Mouse (Mus musculus): ENCODE data around the gene Bicdl1. TPM values are rescaled to one million over a fixed set of nuclear protein-coding genes. Genes with fewer than 3 reads are reported as not detected.

Bicdl1 gene
- total RNA-seq, 2 experiments from 2014 or later, result 6.7 to 8.9 TPM

DNA sequence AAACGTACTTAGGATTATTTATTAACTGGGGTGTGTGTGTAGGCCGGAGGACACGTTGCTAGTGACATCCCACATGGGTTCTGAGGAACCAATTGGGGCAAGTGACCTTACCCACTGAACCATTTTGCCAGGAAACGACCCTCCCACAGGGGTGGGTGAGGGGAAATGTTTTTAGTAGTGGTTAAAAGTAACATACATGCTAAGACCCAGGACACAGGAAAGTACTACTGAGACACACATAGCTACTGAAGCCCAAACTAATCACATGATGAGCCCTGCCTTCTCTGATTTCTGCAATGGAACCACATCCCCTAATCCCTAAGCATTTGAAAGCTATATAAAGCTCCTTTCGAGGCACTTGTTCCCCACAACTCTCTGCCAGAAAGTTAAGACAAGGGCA is 1.1 kb downstream of the Bicdl1 start:
- DNase-seq, result no peak
- intact Hi-C loops (cut with DNase I), result loop anchor here (5.0 kb wide), 1 partner anchor 73 kb away; no protein-coding TSS in a partner anchor

DNA sequence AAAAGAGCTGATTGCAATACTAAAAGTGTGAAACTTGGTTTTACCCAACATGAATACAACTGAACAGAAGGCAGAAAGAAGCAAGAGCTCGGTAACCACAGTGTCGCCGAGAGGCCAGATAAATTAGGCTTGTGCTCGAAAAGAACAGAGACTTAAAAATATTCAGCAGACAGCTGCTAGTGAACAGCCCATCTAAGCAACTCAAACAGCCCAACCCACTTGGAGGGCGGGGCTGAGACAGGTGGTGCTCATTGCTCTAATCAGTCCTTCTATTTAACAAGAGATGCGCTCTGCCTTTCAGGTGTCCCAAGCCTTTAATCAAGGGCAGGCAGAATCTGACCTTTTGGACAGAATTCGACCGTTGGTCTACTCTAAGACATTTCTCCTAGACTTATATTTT is 4.8 kb downstream of the Bicdl1 start:
- intact Hi-C loops (cut with DNase I), result no loop called here
- DNase-seq, result no peak

- intact Hi-C loops (cut with DNase I), result no loop called here
These were observed 5.4 kb downstream of the Bicdl1 start for GRCm38 (mm10) chr5:115726019-115726418.

GRCm38 (mm10) chr5:115724422-115724821 is 7.0 kb downstream of the Bicdl1 start:
- intact Hi-C loops (cut with DNase I), result no loop called here
- DNase-seq, result no peak

More at GRCm38 (mm10) chr5:115726019-115726418, 5.4 kb downstream of the Bicdl1 start:
- no peak for DNase-seq

GRCm38 (mm10) chr5:115722188-115722959 is 9.0 kb downstream of the Bicdl1 start:
- DNase-seq, result no peak
- intact Hi-C loops (cut with DNase I), result no loop called here

GRCm38 (mm10) chr5:115720761-115721160 is 10.7 kb downstream of the Bicdl1 start:
- intact Hi-C loops (cut with DNase I), result no loop called here

GRCm38 (mm10) chr5:115717693-115718092 is 13.7 kb downstream of the Bicdl1 start:
- intact Hi-C loops (cut with DNase I), result no loop called here
- no peak for DNase-seq

More at GRCm38 (mm10) chr5:115720761-115721160, 10.7 kb downstream of the Bicdl1 start:
- DNase-seq, result no peak

DNA sequence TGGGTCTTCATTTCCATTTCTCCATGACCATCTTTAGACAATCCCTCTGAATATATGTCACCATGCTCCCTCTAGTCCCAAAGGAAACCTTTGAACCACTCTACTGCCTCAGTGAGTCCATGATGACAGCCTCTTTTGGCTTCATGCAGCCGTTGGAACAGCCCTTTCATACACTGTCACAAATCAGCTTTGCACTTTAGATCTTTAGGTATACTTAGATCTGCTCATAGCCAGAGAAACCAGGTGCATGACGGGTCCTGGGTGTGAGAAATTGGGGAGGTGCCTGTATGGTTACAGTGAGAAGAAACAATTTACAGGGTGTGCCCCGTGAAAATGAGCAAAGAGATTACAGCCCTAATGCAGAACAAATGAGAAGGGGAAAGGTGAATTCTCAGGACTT is 14.3 kb downstream of the Bicdl1 start:
- intact Hi-C loops (cut with DNase I), result no loop called here
- no peak for DNase-seq

GRCm38 (mm10) chr5:115716426-115716825 is 15.0 kb downstream of the Bicdl1 start:
- DNase-seq, result no peak
- intact Hi-C loops (cut with DNase I), result no loop called here

GRCm38 (mm10) chr5:115714761-115715160 is 16.7 kb downstream of the Bicdl1 start:
- intact Hi-C loops (cut with DNase I), result no loop called here
- DNase-seq, result no peak

DNA sequence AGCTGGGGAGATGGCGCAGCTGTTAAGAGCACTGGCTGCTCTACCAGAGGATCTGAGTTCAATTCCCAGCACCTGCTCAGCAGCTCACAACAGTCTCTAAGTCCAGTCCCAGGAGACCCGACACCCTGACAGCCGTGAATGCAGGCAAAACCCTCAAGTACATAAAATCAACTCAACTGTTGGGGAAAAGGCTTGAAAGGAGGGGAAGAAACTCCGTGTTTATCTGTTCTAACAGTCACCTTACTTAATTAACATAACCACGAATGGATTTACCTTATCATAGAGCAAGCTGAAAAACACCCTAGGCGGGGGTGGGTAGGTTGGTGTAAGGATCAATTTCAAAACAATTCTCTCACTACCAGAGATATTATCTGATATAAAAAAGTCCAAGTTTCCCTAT is 18.9 kb downstream of the Bicdl1 start:
- intact Hi-C loops (cut with DNase I), result no loop called here

DNA sequence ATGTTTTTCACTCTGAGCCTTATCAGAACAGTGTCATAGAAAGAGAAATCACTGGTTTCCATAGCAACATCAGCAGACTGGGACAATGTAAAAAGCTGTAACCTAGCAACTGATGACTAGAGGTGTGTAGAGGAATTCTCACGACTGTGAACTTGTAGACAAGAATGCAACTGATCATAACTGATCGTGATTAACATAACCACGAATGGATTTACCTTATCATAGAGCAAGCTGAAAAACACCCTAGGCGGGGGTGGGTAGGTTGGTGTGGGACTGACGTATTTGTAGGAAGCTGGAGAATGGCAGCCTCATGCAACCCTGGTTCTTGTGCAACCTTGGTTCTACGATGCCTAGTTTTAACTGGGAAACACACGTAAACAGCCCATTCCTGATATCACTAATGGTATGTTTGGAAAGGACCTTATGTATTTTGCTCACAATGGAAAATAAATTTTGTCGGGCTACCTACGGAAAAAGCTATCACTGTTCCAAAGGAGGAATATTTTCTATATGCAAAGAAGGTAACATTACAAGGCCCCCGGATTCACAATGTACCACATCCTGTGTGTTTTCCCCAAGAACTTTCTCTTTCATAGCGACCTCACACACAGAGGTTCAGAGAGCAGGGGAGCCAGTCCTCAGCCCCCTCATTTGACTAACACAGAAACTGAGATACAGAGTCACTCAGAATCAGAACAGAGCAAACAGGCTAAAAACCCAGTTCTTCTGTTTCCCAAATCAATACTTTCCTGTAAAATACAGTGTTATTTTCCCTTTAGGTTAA is 19.6 kb downstream of the Bicdl1 start:
- intact Hi-C loops (cut with DNase I), result no loop called here
- no peak for DNase-seq

More for the DNA sequence above, 18.9 kb downstream of the Bicdl1 start:
- no peak for DNase-seq

- intact Hi-C loops (cut with DNase I), result no loop called here
- no peak for DNase-seq
These were observed 21.2 kb downstream of the Bicdl1 start for GRCm38 (mm10) chr5:115710171-115710570.

DNA sequence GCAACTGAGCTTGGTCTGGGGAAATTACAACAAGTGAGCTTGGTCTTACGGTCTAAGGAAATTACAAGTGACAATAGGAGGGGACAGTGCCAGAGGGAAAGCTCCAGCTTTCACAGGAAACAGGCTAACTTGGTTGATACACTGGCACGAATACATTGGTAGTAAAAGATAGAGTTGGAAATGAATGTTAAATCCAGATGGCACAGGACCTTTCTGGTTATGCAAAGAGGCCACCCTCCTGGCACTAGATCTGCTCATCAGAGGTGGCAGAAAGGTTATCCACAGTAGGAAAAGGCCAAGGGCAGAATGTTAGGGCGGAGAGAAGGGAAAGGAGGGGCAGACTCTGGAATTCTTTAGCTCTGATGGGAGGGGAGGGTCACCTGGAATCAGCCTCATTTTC is 22.5 kb downstream of the Bicdl1 start:
- intact Hi-C loops (cut with DNase I), result no loop called here
- DNase-seq, result no peak

DNA sequence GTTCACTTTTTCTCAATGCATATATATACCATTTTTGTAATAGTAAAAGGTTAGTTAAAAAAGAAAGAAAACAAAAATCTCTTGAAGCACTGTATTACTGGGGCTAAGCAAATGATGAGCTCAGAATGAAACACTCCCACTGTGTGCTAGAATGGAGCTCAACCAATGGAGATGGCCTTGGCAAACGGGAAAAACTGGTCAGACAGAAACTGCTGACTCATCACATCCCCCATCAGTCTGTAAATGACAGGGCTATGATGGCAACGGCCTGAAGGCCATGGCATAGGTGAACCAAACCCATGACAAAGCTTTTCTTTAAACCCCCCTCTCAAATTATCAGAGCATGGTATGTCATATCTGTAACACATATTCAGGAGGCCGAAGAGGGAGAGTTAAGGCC is 29.4 kb downstream of the Bicdl1 start:
- no peak for DNase-seq
- intact Hi-C loops (cut with DNase I), result no loop called here

DNA sequence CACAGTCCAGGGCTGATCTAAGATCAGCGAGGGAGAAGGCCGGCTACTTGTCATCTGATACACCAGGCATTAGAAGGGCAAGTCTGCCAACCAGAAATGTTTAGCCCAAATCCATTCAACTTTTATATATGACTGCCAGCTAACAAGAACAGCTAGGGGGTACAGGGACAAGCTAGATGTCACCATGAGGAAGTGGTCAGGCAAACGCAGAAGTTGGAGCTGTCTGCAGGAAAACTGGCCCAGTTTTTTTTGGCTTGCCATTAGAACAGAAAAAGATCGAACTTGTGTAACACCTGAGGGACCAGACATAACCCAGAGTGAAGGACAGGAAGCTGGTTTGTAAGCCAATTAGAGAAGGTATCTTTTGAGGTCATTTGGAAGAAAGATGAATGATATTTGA is 30.2 kb downstream of the Bicdl1 start:
- intact Hi-C loops (cut with DNase I), result no loop called here

DNA sequence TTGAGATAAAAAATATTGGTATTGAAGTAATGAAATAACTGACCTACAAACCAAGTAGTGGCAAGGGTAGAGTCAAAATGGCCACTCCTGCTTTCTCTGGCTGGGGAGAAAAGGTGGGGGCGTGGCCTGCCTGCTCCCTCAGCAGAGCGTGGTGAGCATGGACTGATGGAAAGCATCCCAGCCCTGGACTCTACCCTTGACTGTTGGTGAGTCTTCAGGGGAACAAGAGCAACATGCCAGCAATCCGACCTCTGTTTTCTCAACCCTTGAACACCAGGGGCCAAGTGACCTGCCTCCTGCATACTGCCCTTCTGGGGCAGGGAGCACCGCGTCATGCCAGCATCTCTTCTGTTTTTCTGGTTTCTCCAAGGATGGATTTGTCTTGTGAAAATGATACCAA is 34.6 kb downstream of the Bicdl1 start:
- DNase-seq, result no peak
- intact Hi-C loops (cut with DNase I), result no loop called here

More for the DNA sequence above, 30.2 kb downstream of the Bicdl1 start:
- no peak for DNase-seq

- DNase-seq, result no peak
- intact Hi-C loops (cut with DNase I), result no loop called here
These were observed 36.1 kb downstream of the Bicdl1 start for GRCm38 (mm10) chr5:115695191-115695770.

- DNase-seq, result no peak
- intact Hi-C loops (cut with DNase I), result no loop called here
These were observed 38.1 kb downstream of the Bicdl1 start for GRCm38 (mm10) chr5:115693271-115693670.

GRCm38 (mm10) chr5:115686716-115687115 is 44.7 kb downstream of the Bicdl1 start:
- intact Hi-C loops (cut with DNase I), result no loop called here
- DNase-seq, result no peak

DNA sequence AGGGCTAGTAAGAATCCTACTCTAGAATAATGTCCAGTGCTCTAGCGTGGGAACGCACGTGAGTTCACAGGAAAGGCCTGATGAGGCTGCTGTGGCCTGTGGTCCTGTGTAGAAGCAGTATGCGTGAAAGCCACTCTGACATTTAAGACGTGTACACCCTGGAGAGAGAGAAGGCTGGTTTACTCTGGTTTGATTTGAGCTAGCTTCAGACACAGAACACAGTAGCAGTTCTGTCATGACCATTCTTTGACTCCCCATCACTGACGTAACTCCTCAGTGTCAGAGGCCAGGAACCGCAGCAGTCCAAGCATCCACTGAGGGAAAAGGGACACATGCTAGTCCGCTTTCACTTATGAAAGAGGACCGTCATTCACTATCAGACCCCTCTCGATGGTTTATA is 46.3 kb downstream of the Bicdl1 start:
- intact Hi-C loops (cut with DNase I), result no loop called here
- DNase-seq, result no peak

All from heart, postnatal 36 days (tissue).